Mouse (Mus musculus): Measurements from ENCODE around the gene Wnk1. TPM values are rescaled to one million over a fixed set of nuclear protein-coding genes. Genes with fewer than 3 reads are reported as not detected.

Wnk1 gene
- polyA plus RNA-seq, 1 experiment from 2014 or later, result 56.3 TPM

GRCm38 (mm10) chr6:120001718-120002117 lies 36.8 kb downstream of the Wnk1 start:
- DNase-seq (ENCODE audit: low spot score) (peak; percentile 32), ATAC-seq (ENCODE audit: insufficient read depth, low FRiP score, low TSS enrichment) (no peak)
- no peak overlapping the region for H3K27ac ChIP-seq (ENCODE audit: low read depth, low read length)
- H3K4me3 ChIP-seq (ENCODE audit: low read depth, low read length), result no peak overlapping the region
- H3K4me2 ChIP-seq (ENCODE audit: low read depth), result no peak overlapping the region
- no peaks in the 10 kb centered on the region for H3K9me3 ChIP-seq (ENCODE audit: control insufficient read depth, low read length)
- no peak overlapping the region for H3K9ac ChIP-seq (ENCODE audit: low read length)
- H3K4me1 ChIP-seq (ENCODE audit: control insufficient read depth, insufficient read depth, low read length), result no peaks in the 10 kb centered on the region
- no peaks in the 10 kb centered on the region for H3K36me3 ChIP-seq (ENCODE audit: control insufficient read depth, insufficient read depth, low read length)
- no peaks in the 10 kb centered on the region for H3K27me3 ChIP-seq (ENCODE audit: control insufficient read depth, insufficient read depth, low read length)

- 90% methylated on average over 1 of the region's 1 CpGs for WGBS
- no peak for DNase-seq (ENCODE audit: low spot score)
- Histone ChIP-seq H3K27ac (ENCODE audit: low read depth, low read length) (no peak overlapping the region), H3K27me3 (ENCODE audit: control insufficient read depth, insufficient read depth, low read length) (no peaks in the 10 kb centered on the region), H3K9me3 (ENCODE audit: control insufficient read depth, low read length) (no peaks in the 10 kb centered on the region), H3K36me3 (ENCODE audit: control insufficient read depth, insufficient read depth, low read length) (no peaks in the 10 kb centered on the region), H3K4me3 (ENCODE audit: low read depth, low read length) (no peak overlapping the region), H3K4me2 (ENCODE audit: low read depth) (no peak overlapping the region), H3K9ac (ENCODE audit: low read length) (no peak overlapping the region), H3K4me1 (ENCODE audit: control insufficient read depth, insufficient read depth, low read length) (no peaks in the 10 kb centered on the region)
- no peak for ATAC-seq (ENCODE audit: insufficient read depth, low FRiP score, low TSS enrichment)
Measured at GRCm38 (mm10) chr6:119996480-119996879, 42.0 kb downstream of the Wnk1 start.

- ATAC-seq (ENCODE audit: insufficient read depth, low FRiP score, low TSS enrichment), result no peak
- H3K4me1 ChIP-seq (ENCODE audit: control insufficient read depth, insufficient read depth, low read length), result no peaks in the 10 kb centered on the region
- no peak overlapping the region for H3K4me2 ChIP-seq (ENCODE audit: low read depth)
- peak; percentile 19 for DNase-seq (ENCODE audit: low spot score)
- no peaks in the 10 kb centered on the region for H3K9me3 ChIP-seq (ENCODE audit: control insufficient read depth, low read length)
- no peak overlapping the region for H3K9ac ChIP-seq (ENCODE audit: low read length)
- 60% methylated on average over 4 of the region's 4 CpGs for WGBS
- H3K27ac ChIP-seq (ENCODE audit: low read depth, low read length), result no peak overlapping the region
- H3K4me3 ChIP-seq (ENCODE audit: low read depth, low read length), result no peak overlapping the region
- H3K27me3 ChIP-seq (ENCODE audit: control insufficient read depth, insufficient read depth, low read length), result no peaks in the 10 kb centered on the region
- peaks cover 7% of the 10 kb centered on the region; the same call in 1 of the 2 replicates for H3K36me3 ChIP-seq (ENCODE audit: control insufficient read depth, insufficient read depth, low read length)
Measured at GRCm38 (mm10) chr6:119924235-119925005, 114.1 kb downstream of the Wnk1 start.

- peaks cover 7% of the 10 kb centered on the region; the same call in 1 of the 2 replicates for H3K36me3 ChIP-seq (ENCODE audit: control insufficient read depth, insufficient read depth, low read length)
- H3K4me3 ChIP-seq (ENCODE audit: low read depth, low read length), result no peak overlapping the region
- no peak overlapping the region for H3K4me2 ChIP-seq (ENCODE audit: low read depth)
- DNase-seq (ENCODE audit: low spot score) (no peak), ATAC-seq (ENCODE audit: insufficient read depth, low FRiP score, low TSS enrichment) (no peak)
- no peak overlapping the region for H3K27ac ChIP-seq (ENCODE audit: low read depth, low read length)
- H3K9me3 ChIP-seq (ENCODE audit: control insufficient read depth, low read length), result no peaks in the 10 kb centered on the region
- H3K27me3 ChIP-seq (ENCODE audit: control insufficient read depth, insufficient read depth, low read length), result no peaks in the 10 kb centered on the region
- H3K9ac ChIP-seq (ENCODE audit: low read length), result no peak overlapping the region
- no peaks in the 10 kb centered on the region for H3K4me1 ChIP-seq (ENCODE audit: control insufficient read depth, insufficient read depth, low read length)
- WGBS, result 95% methylated on average over 4 of the region's 4 CpGs
Measured at GRCm38 (mm10) chr6:119922544-119922943, 115.9 kb downstream of the Wnk1 start.

- Histone ChIP-seq H3K27me3 (ENCODE audit: control insufficient read depth, insufficient read depth, low read length) (no peaks in the 10 kb centered on the region), H3K4me1 (ENCODE audit: control insufficient read depth, insufficient read depth, low read length) (no peaks in the 10 kb centered on the region), H3K36me3 (ENCODE audit: control insufficient read depth, insufficient read depth, low read length) (peaks cover 7% of the 10 kb centered on the region; the same call in 1 of the 2 replicates), H3K4me2 (ENCODE audit: low read depth) (no peak overlapping the region), H3K4me3 (ENCODE audit: low read depth, low read length) (no peak overlapping the region), H3K9me3 (ENCODE audit: control insufficient read depth, low read length) (no peaks in the 10 kb centered on the region), H3K9ac (ENCODE audit: low read length) (no peak overlapping the region), H3K27ac (ENCODE audit: low read depth, low read length) (no peak overlapping the region)
- no peak for ATAC-seq (ENCODE audit: insufficient read depth, low FRiP score, low TSS enrichment)
- DNase-seq (ENCODE audit: low spot score), result no peak
- WGBS, result 91% methylated on average over 3 of the region's 3 CpGs
Measured at GRCm38 (mm10) chr6:119922136-119922535, 116.3 kb downstream of the Wnk1 start.

GRCm38 (mm10) chr6:119918561-119919181 lies 119.8 kb downstream of the Wnk1 start:
- no peaks in the 10 kb centered on the region for H3K4me1 ChIP-seq (ENCODE audit: control insufficient read depth, insufficient read depth, low read length)
- H3K9ac ChIP-seq (ENCODE audit: low read length), result no peak overlapping the region
- 88% methylated on average over 16 of the region's 16 CpGs for WGBS
- H3K4me2 ChIP-seq (ENCODE audit: low read depth), result no peak overlapping the region
- no peak overlapping the region for H3K27ac ChIP-seq (ENCODE audit: low read depth, low read length)
- DNase-seq (ENCODE audit: low spot score) (no peak), ATAC-seq (ENCODE audit: insufficient read depth, low FRiP score, low TSS enrichment) (no peak)
- no peaks in the 10 kb centered on the region for H3K27me3 ChIP-seq (ENCODE audit: control insufficient read depth, insufficient read depth, low read length)
- H3K9me3 ChIP-seq (ENCODE audit: control insufficient read depth, low read length), result no peaks in the 10 kb centered on the region
- H3K36me3 ChIP-seq (ENCODE audit: control insufficient read depth, insufficient read depth, low read length), result peaks cover 3% of the 10 kb centered on the region; the same call in 1 of the 2 replicates
- no peak overlapping the region for H3K4me3 ChIP-seq (ENCODE audit: low read depth, low read length)

- no peak for DNase-seq (ENCODE audit: low spot score)
- Histone ChIP-seq H3K4me1 (ENCODE audit: control insufficient read depth, insufficient read depth, low read length) (no peaks in the 10 kb centered on the region), H3K27ac (ENCODE audit: low read depth, low read length) (no peak overlapping the region), H3K27me3 (ENCODE audit: control insufficient read depth, insufficient read depth, low read length) (no peaks in the 10 kb centered on the region), H3K9me3 (ENCODE audit: control insufficient read depth, low read length) (no peaks in the 10 kb centered on the region), H3K36me3 (ENCODE audit: control insufficient read depth, insufficient read depth, low read length) (peaks cover 3% of the 10 kb centered on the region; the same call in 1 of the 2 replicates), H3K4me3 (ENCODE audit: low read depth, low read length) (no peak overlapping the region), H3K4me2 (ENCODE audit: low read depth) (no peak overlapping the region), H3K9ac (ENCODE audit: low read length) (no peak overlapping the region)
- whole genome bisulfite sequencing, result 88% methylated on average over 5 of the region's 5 CpGs
- no peak for ATAC-seq (ENCODE audit: insufficient read depth, low FRiP score, low TSS enrichment)
Measured at GRCm38 (mm10) chr6:119915710-119916109, 122.8 kb downstream of the Wnk1 start.

GRCm38 (mm10) chr6:119912046-119912445 lies 126.4 kb downstream of the Wnk1 start:
- DNase-seq (ENCODE audit: low spot score), result no peak
- Histone ChIP-seq H3K9me3 (ENCODE audit: control insufficient read depth, low read length) (no peaks in the 10 kb centered on the region), H3K27me3 (ENCODE audit: control insufficient read depth, insufficient read depth, low read length) (no peaks in the 10 kb centered on the region), H3K4me3 (ENCODE audit: low read depth, low read length) (no peak overlapping the region), H3K9ac (ENCODE audit: low read length) (no peak overlapping the region), H3K36me3 (ENCODE audit: control insufficient read depth, insufficient read depth, low read length) (peaks cover 3% of the 10 kb centered on the region; the same call in 1 of the 2 replicates), H3K4me2 (ENCODE audit: low read depth) (no peak overlapping the region), H3K27ac (ENCODE audit: low read depth, low read length) (no peak overlapping the region), H3K4me1 (ENCODE audit: control insufficient read depth, insufficient read depth, low read length) (no peaks in the 10 kb centered on the region)
- no peak for ATAC-seq (ENCODE audit: insufficient read depth, low FRiP score, low TSS enrichment)
- 76% methylated on average over 5 of the region's 5 CpGs for WGBS

GRCm38 (mm10) chr6:119905461-119905860 lies 133.0 kb downstream of the Wnk1 start:
- Histone ChIP-seq H3K9ac (ENCODE audit: low read length) (no peak overlapping the region), H3K27me3 (ENCODE audit: control insufficient read depth, insufficient read depth, low read length) (no peaks in the 10 kb centered on the region), H3K9me3 (ENCODE audit: control insufficient read depth, low read length) (no peaks in the 10 kb centered on the region), H3K4me1 (ENCODE audit: control insufficient read depth, insufficient read depth, low read length) (0 out of 2 replicates have a peak, but pooled peaks cover 2% of the 10 kb centered on the region), H3K36me3 (ENCODE audit: control insufficient read depth, insufficient read depth, low read length) (no peaks in the 10 kb centered on the region), H3K4me3 (ENCODE audit: low read depth, low read length) (no peak overlapping the region), H3K27ac (ENCODE audit: low read depth, low read length) (no peak overlapping the region), H3K4me2 (ENCODE audit: low read depth) (no peak overlapping the region)
- ATAC-seq (ENCODE audit: insufficient read depth, low FRiP score, low TSS enrichment) (no peak), DNase-seq (ENCODE audit: low spot score) (no peak)
- WGBS, result 93% methylated on average over 5 of the region's 5 CpGs

Measured in neural tube, embryonic 11.5 days (tissue).